Mouse (Mus musculus) small intestine, adult 2 months (tissue): ENCODE measurements around the gene Nfkbid.

Experiments
- CTCF ChIP-seq: fragments of 200-500 bp; IDR thresholded peaks from 2 replicates; pipeline ENCODE4 v1.5.1; 2012; ENCODE audit warnings: low read depth, mild to moderate bottlenecking, control low read depth, inconsistent platforms, low read length, moderate library complexity, mixed read lengths; ENCODE audit not compliant: insufficient replicate concordance, insufficient read length; ENCODE audit errors: extremely low read depth
- POLR2A ChIP-seq: fragments of 200-500 bp; IDR thresholded peaks from 2 replicates; pipeline ENCODE4 v1.6.1; 2012; ENCODE audit warnings: low read depth, mild to moderate bottlenecking, control low read depth, inconsistent platforms, low read length, moderate library complexity

- TF ChIP-seq CTCF (no peak), POLR2A (no peak)
These were observed 15.3 kb downstream of the Nfkbid start for GRCm38 (mm10) chr7:30436879-30437278.
